Mouse (Mus musculus): ENCODE data around the gene Wdr54. TPM values are rescaled to one million over a fixed set of nuclear protein-coding genes. Genes with fewer than 3 reads are reported as not detected.
A peak's percentile ranks its signal among the peaks of the same experiment; 100 is the strongest.

Wdr54 gene
- polyA plus RNA-seq, 1 experiment from 2014 or later: 1.1 TPM

- Histone ChIP-seq H3K9ac (no peak overlapping the region), H3K4me3 (no peak overlapping the region), H3K27me3 (replicated peaks) (no peaks in the 10 kb centered on the region), H3K4me1 (peaks cover 73% of the 10 kb centered on the region), H3K27ac (peak overlapping the region; percentile 54), H3K9me3 (replicated peaks) (no peaks in the 10 kb centered on the region), H3K4me2 (peak overlapping the region; percentile 80; the same call in 1 of the 2 replicates), H3K36me3 (peaks cover 25% of the 10 kb centered on the region)
- WGBS (ENCODE audit: insufficient replicate concordance): 55% methylated on average over 4 of the region's 4 CpGs
- no peak for ATAC-seq
Observed at GRCm38 (mm10) chr6:83111510-83112136, 44.6 kb downstream of the Wdr54 start.

- H3K9me3 ChIP-seq (replicated peaks): no peaks in the 10 kb centered on the region
- H3K36me3 ChIP-seq: peaks cover 42% of the 10 kb centered on the region
- peak within 1 kb of the TSS; percentile 93 for H3K9ac ChIP-seq
- peaks cover 55% of the 10 kb centered on the region for H3K4me1 ChIP-seq
- under 1% methylated on average over 76 of the region's 76 CpGs for WGBS (ENCODE audit: insufficient replicate concordance)
- peak within 1 kb of the TSS; percentile 92 for H3K27ac ChIP-seq
- peak within 1 kb of the TSS; percentile 78 for H3K4me3 ChIP-seq
- peak; percentile 82 for ATAC-seq
- H3K27me3 ChIP-seq (replicated peaks): no peaks in the 10 kb centered on the region
- H3K4me2 ChIP-seq: peak within 1 kb of the TSS; percentile 80
Observed at GRCm38 (mm10) chr6:83108762-83109668, 47.2 kb downstream of the Wdr54 start, which contains the start of gene Mrpl53. TSS of gene Mrpl53 (plus strand) at chr6:83109040.

GRCm38 (mm10) chr6:83107566-83108400 lies 48.4 kb downstream of the Wdr54 start:
- no peaks in the 10 kb centered on the region for H3K27me3 ChIP-seq (replicated peaks)
- no peaks in the 10 kb centered on the region for H3K9me3 ChIP-seq (replicated peaks)
- peaks cover 48% of the 10 kb centered on the region for H3K36me3 ChIP-seq
- H3K4me1 ChIP-seq: peaks cover 56% of the 10 kb centered on the region
- 35% methylated on average over 13 of the region's 13 CpGs for WGBS (ENCODE audit: insufficient replicate concordance)
- peak; percentile 45 for ATAC-seq
- H3K4me3 ChIP-seq: peak overlapping the region; percentile 78
- H3K9ac ChIP-seq: peak overlapping the region; percentile 93
- peak overlapping the region; percentile 92 for H3K27ac ChIP-seq
- peak overlapping the region; percentile 80 for H3K4me2 ChIP-seq

GRCm38 (mm10) chr6:83104158-83104557 lies 52.0 kb downstream of the Wdr54 start:
- no peaks in the 10 kb centered on the region for H3K9me3 ChIP-seq (replicated peaks)
- peaks cover 5% of the 10 kb centered on the region for H3K27me3 ChIP-seq (replicated peaks)
- H3K9ac ChIP-seq: no peak overlapping the region
- no peak for ATAC-seq
- H3K4me2 ChIP-seq: no peak overlapping the region
- no peak overlapping the region for H3K4me3 ChIP-seq
- peaks cover 32% of the 10 kb centered on the region for H3K36me3 ChIP-seq
- H3K4me1 ChIP-seq: peaks cover 44% of the 10 kb centered on the region
- H3K27ac ChIP-seq: no peak overlapping the region
- 81% methylated on average over 4 of the region's 4 CpGs for WGBS (ENCODE audit: insufficient replicate concordance)

- peaks cover 39% of the 10 kb centered on the region for H3K4me1 ChIP-seq
- H3K4me2 ChIP-seq: peak overlapping the region; percentile 99
- H3K9me3 ChIP-seq (replicated peaks): no peaks in the 10 kb centered on the region
- H3K27me3 ChIP-seq (replicated peaks): peaks cover 14% of the 10 kb centered on the region
- no peak for ATAC-seq
- 63% methylated on average over 11 of the region's 11 CpGs for WGBS (ENCODE audit: insufficient replicate concordance)
- peaks cover 32% of the 10 kb centered on the region for H3K36me3 ChIP-seq
- peak overlapping the region; percentile 75; the same call in 1 of the 2 replicates for H3K4me3 ChIP-seq
- H3K27ac ChIP-seq: peak overlapping the region; percentile 83
- H3K9ac ChIP-seq: peak overlapping the region; percentile 87
Observed at GRCm38 (mm10) chr6:83103130-83103650, 53.0 kb downstream of the Wdr54 start.

GRCm38 (mm10) chr6:83101688-83102556 lies 54.3 kb downstream of the Wdr54 start:
- H3K9me3 ChIP-seq (replicated peaks): no peaks in the 10 kb centered on the region
- WGBS (ENCODE audit: insufficient replicate concordance): under 1% methylated on average over 74 of the region's 74 CpGs
- H3K36me3 ChIP-seq: peaks cover 27% of the 10 kb centered on the region
- peaks cover 27% of the 10 kb centered on the region for H3K4me1 ChIP-seq
- ATAC-seq: peak; percentile 73
- H3K9ac ChIP-seq: peak overlapping the region; percentile 87
- H3K4me3 ChIP-seq: peak overlapping the region; percentile 75
- peak overlapping the region; percentile 99 for H3K4me2 ChIP-seq
- peak overlapping the region; percentile 83 for H3K27ac ChIP-seq
- H3K27me3 ChIP-seq (replicated peaks): peaks cover 19% of the 10 kb centered on the region

GRCm38 (mm10) chr6:83101316-83101687 lies 54.9 kb downstream of the Wdr54 start, which contains the start of the genes Ccdc142 and Gm42688:
TSS of gene Ccdc142 (plus strand) at chr6:83101601.
TSS of gene Gm42688 (plus strand) at chr6:83101617.
- ATAC-seq: peak; percentile 81

More at GRCm38 (mm10) chr6:83101316-83101687, 54.9 kb downstream of the Wdr54 start, which contains the start of the genes Ccdc142 and Gm42688:
- H3K27me3 ChIP-seq (replicated peaks): peaks cover 21% of the 10 kb centered on the region
- H3K4me1 ChIP-seq: peaks cover 27% of the 10 kb centered on the region
- peak within 1 kb of the TSS; percentile 75 for H3K4me3 ChIP-seq
- peak within 1 kb of the TSS; percentile 87 for H3K9ac ChIP-seq
- peak within 1 kb of the TSS; percentile 99 for H3K4me2 ChIP-seq
- H3K27ac ChIP-seq: peak within 1 kb of the TSS; percentile 83
- peaks cover 22% of the 10 kb centered on the region for H3K36me3 ChIP-seq
- under 1% methylated on average over 25 of the region's 25 CpGs for WGBS (ENCODE audit: insufficient replicate concordance)
- H3K9me3 ChIP-seq (replicated peaks): no peaks in the 10 kb centered on the region

Other genes with a start within 250 kb of the Wdr54 start
- gene Sema4f, start 216.6 kb downstream of the Wdr54 start, polyA plus RNA-seq (2016; fragmentation: Nextera tagmentation; extraction: Ambion mirVana): 0.16 and 0.19 TPM in 2 replicates
- gene M1ap, start 209.5 kb downstream of the Wdr54 start, polyA plus RNA-seq (2016; fragmentation: Nextera tagmentation; extraction: Ambion mirVana): 8.8 and 10.1 TPM in 2 replicates
- gene Dok1, start 122.9 kb downstream of the Wdr54 start, polyA plus RNA-seq (2016; fragmentation: Nextera tagmentation; extraction: Ambion mirVana): 22.2 and 22.6 TPM in 2 replicates
- 3.1 and 3.2 TPM in 2 replicates for gene Loxl3, start 122.2 kb downstream of the Wdr54 start, polyA plus RNA-seq (2016; fragmentation: Nextera tagmentation; extraction: Ambion mirVana)
- 215 and 233 TPM in 2 replicates for gene Aup1, start 101.9 kb downstream of the Wdr54 start, polyA plus RNA-seq (2016; fragmentation: Nextera tagmentation; extraction: Ambion mirVana)
- gene Htra2, start 101.1 kb downstream of the Wdr54 start, polyA plus RNA-seq (2016; fragmentation: Nextera tagmentation; extraction: Ambion mirVana): 147 and 154 TPM in 2 replicates
- 5.0 and 5.4 TPM in 2 replicates for gene Dqx1, start 98.6 kb downstream of the Wdr54 start, polyA plus RNA-seq (2016; fragmentation: Nextera tagmentation; extraction: Ambion mirVana)
- gene Tlx2, start 86.1 kb downstream of the Wdr54 start, polyA plus RNA-seq (2016; fragmentation: Nextera tagmentation; extraction: Ambion mirVana): 0.11 and 0.42 TPM in 2 replicates
- gene Pcgf1, start 78.5 kb downstream of the Wdr54 start, polyA plus RNA-seq (2016; fragmentation: Nextera tagmentation; extraction: Ambion mirVana): 20.8 and 23.3 TPM in 2 replicates
- 0.25 and 0.44 TPM in 2 replicates for gene Lbx2, start 70.0 kb downstream of the Wdr54 start, polyA plus RNA-seq (2016; fragmentation: Nextera tagmentation; extraction: Ambion mirVana)
- 1.5 and 1.9 TPM in 2 replicates for gene Ccdc142, start 54.8 kb downstream of the Wdr54 start, polyA plus RNA-seq (2016; fragmentation: Nextera tagmentation; extraction: Ambion mirVana)
- gene Gm42688, start 54.8 kb downstream of the Wdr54 start, polyA plus RNA-seq (2016; fragmentation: Nextera tagmentation; extraction: Ambion mirVana): 2.3 TPM in 2 replicates
- gene Mrpl53, start 47.4 kb downstream of the Wdr54 start, polyA plus RNA-seq (2016; fragmentation: Nextera tagmentation; extraction: Ambion mirVana): 101 and 105 TPM in 2 replicates
- 83.5 and 86.9 TPM in 2 replicates for gene Mogs, start 40.9 kb downstream of the Wdr54 start, polyA plus RNA-seq (2016; fragmentation: Nextera tagmentation; extraction: Ambion mirVana)
- gene Wbp1, start 34.8 kb downstream of the Wdr54 start, polyA plus RNA-seq (2016; fragmentation: Nextera tagmentation; extraction: Ambion mirVana): 35.0 and 37.9 TPM in 2 replicates
- 12.1 and 13.0 TPM in 2 replicates for gene Ino80b, start 31.0 kb downstream of the Wdr54 start, polyA plus RNA-seq (2016; fragmentation: Nextera tagmentation; extraction: Ambion mirVana)
- gene Rtkn, start 20.9 kb downstream of the Wdr54 start, polyA plus RNA-seq (2016; fragmentation: Nextera tagmentation; extraction: Ambion mirVana): 11.8 and 12.6 TPM in 2 replicates
- 0.19 and 0.35 TPM in 2 replicates for gene 1700003E16Rik, start within 50 bp of the Wdr54 start, polyA plus RNA-seq (2016; fragmentation: Nextera tagmentation; extraction: Ambion mirVana)
- 46.9 and 48.2 TPM in 2 replicates for gene Dctn1, start 9.5 kb upstream of the Wdr54 start, polyA plus RNA-seq (2016; fragmentation: Nextera tagmentation; extraction: Ambion mirVana)
- gene Slc4a5, start 63.4 kb upstream of the Wdr54 start, polyA plus RNA-seq (2016; fragmentation: Nextera tagmentation; extraction: Ambion mirVana): 1.2 and 1.3 TPM in 2 replicates
- gene Mthfd2, start 169.5 kb upstream of the Wdr54 start, polyA plus RNA-seq (2016; fragmentation: Nextera tagmentation; extraction: Ambion mirVana): 112 and 114 TPM in 2 replicates
- gene Mob1a, start 169.6 kb upstream of the Wdr54 start, polyA plus RNA-seq (2016; fragmentation: Nextera tagmentation; extraction: Ambion mirVana): 58.6 and 59.9 TPM in 2 replicates
- 314 and 322 TPM in 2 replicates for gene Bola3, start 192.8 kb upstream of the Wdr54 start, polyA plus RNA-seq (2016; fragmentation: Nextera tagmentation; extraction: Ambion mirVana)

Measured in liver, embryonic 12.5 days (tissue).